Mouse (Mus musculus) layer of hippocampus, postnatal 25 days (tissue): ENCODE results near the gene R3hdml. TPM values are rescaled to one million over a fixed set of nuclear protein-coding genes. Genes with fewer than 3 reads are reported as not detected.

Source experiments
- DNase-seq, 2 experiments: peaks; one replicate each; pipeline ENCODE4 v3.0.0; 2022; ENCODE audit warnings: mixed read lengths in 2 of 2, low spot score in 1 of 2; ENCODE audit errors: extremely low spot score in 1 of 2
- total RNA-seq, 2 experiments: library from RNA; stranded (reverse); gene quantifications; 2 replicates each; pipeline ENCODE4 v1.2.3; 2021

R3hdml gene
- total RNA-seq, 2 experiments from 2014 or later: not detected

DNA sequence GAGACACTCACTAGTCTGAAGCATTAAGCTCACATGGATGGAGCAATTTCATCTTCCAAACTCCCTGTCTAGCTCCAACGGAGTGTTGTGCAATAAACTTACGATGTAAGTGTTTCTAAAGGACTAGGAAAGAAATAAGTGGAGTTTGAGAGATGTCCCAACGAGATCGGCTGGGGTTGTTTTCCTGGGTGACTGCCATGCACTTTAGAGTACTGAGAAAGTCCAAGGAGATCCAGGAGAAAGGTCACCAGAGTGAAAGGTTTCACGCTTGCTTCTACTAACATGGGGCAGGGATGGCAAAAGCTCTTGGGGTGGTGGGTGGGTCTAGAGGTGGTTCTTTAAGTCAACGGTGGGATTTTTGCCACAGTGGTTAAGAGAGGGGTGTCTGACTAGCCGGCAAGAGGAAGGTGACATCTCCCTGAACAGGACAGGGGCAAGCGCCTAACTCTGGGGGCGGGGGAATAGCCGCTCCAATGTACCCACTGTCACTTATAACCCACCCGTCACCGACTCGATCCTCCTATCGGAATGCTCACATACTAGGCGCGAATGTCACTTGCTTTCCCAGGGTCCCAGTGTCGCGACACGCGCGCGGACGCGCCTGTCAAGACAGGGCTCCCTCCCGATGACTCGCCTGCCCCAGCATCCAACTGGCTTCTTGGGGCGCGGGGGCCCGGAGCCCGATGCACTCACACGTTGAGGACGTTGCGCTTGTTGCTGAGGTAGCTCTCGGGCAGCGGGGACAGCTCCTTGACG, 20.2 kb upstream of the R3hdml start:
- DNase-seq: no peak

- peak; percentile 97 to 99 for DNase-seq
These were observed 19.7 kb upstream of the R3hdml start, which contains the start of gene Fitm2 for GRCm38 (mm10) chr2:163472466-163472851. Gene Fitm2, minus strand, starts transcription at chr2:163472629.

GRCm38 (mm10) chr2:163480191-163480825, 11.8 kb upstream of the R3hdml start:
- DNase-seq: no peak

DNA sequence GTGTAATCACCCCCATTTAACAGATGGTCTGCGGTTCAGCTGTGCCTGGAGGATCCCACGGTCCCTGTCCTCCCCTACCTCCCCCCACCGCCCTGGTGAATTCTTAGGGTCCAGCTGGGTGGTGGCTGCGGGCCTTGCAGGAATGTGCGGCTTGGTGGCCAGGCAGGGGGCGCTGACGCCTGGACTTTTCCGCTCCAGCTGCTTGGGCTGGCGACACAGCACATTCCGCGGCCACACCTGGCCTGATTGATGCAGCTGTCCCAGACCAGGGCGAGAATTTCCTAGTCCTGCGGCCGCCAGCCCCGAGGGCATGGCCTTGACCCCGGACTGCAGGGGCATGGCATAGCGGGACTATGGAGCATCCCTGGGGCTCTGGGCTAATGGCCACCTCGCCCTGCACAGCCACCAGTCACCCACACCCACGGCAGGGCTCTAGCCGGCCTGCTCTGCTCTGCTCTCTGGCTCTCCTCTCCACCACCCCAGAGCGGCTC, 10.5 kb upstream of the R3hdml start:
- DNase-seq: no peak

GRCm38 (mm10) chr2:163487360-163487759, 4.8 kb upstream of the R3hdml start:
- no peak for DNase-seq

DNA sequence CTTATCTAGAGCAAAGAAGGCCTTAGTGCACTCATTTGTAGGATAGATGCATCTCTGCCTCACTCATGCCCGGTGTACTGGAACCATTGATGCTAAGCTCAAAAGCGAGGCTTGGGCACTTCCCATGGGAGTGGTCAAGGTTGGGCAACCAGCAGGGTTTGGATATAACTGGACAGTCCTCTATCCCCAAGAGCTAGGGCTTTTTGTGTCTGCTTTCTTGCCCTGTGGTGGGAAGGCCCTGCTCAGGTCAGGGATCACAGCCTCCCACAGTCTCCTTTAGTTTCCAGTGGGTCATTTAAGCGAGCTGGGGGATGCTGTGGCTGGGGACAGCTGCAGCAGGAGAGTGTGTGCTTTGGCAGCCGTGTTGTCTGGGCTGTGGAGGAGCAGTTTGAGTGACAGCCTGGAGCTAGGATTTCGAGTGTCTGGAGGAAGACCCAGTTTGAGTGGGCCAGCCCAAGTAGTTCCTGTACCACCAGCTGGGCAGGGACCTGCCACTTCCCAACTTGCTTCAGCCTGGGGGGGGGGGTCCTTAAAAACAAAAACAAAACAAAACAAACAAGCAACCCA, 2.3 kb upstream of the R3hdml start:
- no peak for DNase-seq

DNA sequence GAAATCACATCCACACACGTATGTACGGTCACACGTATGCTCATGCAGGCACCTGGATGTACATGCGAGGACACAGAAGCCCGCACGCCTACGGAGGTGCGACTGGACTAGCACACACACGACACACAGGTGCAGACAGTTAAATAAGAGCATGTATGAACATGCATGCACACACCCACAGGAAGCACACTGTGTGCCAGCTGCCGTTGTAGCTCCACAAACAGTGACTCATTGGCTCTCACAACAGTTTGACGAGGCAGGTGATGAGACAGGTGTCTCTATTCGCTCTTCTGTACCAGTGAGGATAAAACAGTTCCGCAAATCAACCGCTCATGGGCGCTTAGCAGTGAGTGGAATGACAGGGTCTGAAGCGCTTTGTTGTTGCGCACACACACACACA, 1.5 kb upstream of the R3hdml start:
- DNase-seq: no peak

GRCm38 (mm10) chr2:163491351-163491750, 767 bp upstream of the R3hdml start:
- no peak for DNase-seq

GRCm38 (mm10) chr2:163493031-163493430, 913 bp downstream of the R3hdml start:
- no peak for DNase-seq

GRCm38 (mm10) chr2:163493976-163494375, 1.9 kb downstream of the R3hdml start:
- no peak for DNase-seq

- no peak for DNase-seq
These were observed 2.3 kb downstream of the R3hdml start for GRCm38 (mm10) chr2:163494456-163494855.

DNA sequence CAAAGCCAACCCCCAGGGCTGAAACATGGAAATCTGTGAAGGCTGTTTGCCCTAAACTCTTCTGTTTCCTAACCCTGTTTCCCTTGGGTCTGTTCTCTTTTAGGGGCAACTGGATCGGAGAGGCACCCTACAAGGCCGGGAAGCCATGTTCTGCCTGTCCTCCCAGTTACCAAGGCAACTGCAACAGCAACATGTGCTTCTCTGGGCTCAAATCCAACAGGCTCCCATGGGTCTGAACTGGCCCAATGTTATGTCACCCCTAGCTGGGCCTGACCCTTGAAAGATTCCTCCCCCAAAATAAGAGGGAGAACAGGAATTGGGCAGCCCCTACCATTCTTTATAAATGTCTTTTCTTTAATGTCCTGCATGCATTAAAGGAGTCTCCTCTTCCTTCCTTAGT, 10.1 kb downstream of the R3hdml start:
- no peak for DNase-seq

DNA sequence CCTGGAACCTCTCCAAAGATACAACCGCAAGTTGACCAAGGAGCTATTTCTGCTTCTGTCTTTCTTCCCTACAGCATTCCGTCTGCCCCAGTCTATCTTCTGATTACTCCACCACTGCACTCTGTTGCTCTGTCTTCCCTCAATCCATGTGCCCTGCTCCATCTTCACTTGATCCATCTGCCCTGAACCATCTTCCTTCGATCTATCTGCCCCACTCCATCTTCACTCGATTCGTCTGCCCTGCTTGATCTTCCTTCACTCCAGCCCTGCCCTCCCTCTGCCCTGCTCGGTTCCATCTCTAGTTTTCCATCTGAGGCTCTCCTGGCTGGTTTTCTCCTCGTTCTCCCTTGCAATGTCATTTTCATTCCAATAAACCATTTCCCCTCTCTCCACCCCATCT, 11.1 kb downstream of the R3hdml start:
- no peak for DNase-seq

- DNase-seq: no peak
These were observed 14.3 kb downstream of the R3hdml start, which contains the start of gene Hnf4a for GRCm38 (mm10) chr2:163506300-163507004. Gene Hnf4a, plus strand, starts transcription at chr2:163506808.

GRCm38 (mm10) chr2:163525761-163526243, 33.7 kb downstream of the R3hdml start:
- DNase-seq: no peak

- DNase-seq: no peak
These were observed 35.4 kb downstream of the R3hdml start for GRCm38 (mm10) chr2:163527497-163527896.

DNA sequence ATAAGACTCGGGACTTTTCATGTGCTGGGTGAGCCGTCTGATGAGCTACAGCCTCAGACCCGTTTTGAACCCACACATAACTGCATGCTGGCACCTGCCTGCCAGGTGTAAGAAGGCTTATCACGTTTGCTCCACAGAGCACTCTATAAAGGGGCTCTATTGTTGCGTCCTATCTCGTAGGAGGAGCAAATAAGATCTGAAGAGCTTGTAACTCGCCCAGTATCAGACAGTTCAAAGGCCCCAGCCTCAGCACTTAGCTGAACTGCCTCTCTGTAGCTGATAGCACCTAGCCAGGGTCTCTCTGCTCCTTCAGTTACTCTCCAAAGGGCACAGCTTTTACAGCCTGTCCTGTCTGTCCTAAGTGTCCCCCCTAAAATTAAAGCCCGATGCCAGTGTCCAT, 38.3 kb downstream of the R3hdml start:
- no peak for DNase-seq

- DNase-seq: peak; percentile 69 to 92
These were observed 39.8 kb downstream of the R3hdml start for GRCm38 (mm10) chr2:163531917-163532316.

DNA sequence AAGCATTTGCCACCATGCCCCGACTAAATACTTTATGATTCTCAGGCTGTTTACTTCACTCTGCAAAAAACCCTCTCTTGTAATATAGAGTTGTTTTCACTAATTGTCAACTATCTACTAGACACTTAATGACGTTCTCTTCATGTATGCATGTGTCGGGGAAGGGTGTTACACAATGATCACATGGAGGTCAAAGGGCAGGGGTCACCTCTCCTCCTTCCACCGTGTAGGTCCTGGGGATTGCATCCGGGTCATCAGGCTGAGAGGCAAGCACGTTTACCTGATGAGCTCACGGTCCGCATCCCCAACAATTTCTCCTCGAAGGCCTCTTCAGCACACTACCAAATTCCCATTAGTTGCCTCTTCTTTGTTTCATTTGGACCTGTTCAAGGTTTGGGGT, 41.1 kb downstream of the R3hdml start:
- DNase-seq: no peak

- DNase-seq: peak; percentile 81 to 97
These were observed 42.9 kb downstream of the R3hdml start for GRCm38 (mm10) chr2:163534958-163535524.
